Mouse (Mus musculus): ENCODE data around the gene Nr6a1. TPM values are rescaled to one million over a fixed set of nuclear protein-coding genes. Genes with fewer than 3 reads are reported as not detected.

Gene Nr6a1
- polyA plus RNA-seq, 1 experiment, result 0.74 TPM

DNA sequence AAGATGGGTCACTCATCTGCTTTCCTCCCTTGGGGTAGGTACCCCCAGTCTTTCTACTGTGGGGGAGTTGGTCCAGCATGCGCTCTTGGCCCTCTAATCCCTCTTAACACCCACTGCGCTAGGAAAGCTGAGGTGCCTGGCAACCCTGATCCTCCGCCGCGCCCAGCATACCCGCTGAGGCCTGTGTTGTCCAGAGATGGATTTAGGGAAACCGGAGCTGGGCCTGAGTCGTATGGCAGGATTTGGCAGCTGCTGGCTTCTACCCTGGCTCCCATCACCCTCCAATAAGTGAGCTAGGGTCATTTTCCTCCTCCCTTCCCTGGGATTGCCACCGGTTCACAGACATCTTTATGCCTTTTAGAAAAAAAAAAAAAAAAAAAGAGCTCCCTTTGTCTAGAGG, 231.7 kb downstream of the Nr6a1 start:
- no peak overlapping the region for H3ac ChIP-seq (ENCODE audit: control insufficient read depth, insufficient read length, low read depth)
- H3K79me2 ChIP-seq (ENCODE audit: control insufficient read depth, insufficient read depth), result no peaks in the 10 kb centered on the region
- H3K79me3 ChIP-seq (ENCODE audit: low read depth), result no peaks in the 10 kb centered on the region
- peaks cover 52% of the 10 kb centered on the region for H3K27me3 ChIP-seq (ENCODE audit: control insufficient read depth, insufficient read depth, insufficient read length)
- no peaks in the 10 kb centered on the region for H3K36me3 ChIP-seq (ENCODE audit: control insufficient read depth, insufficient read depth)
- H3K4me3 ChIP-seq (ENCODE audit: insufficient read depth, poor library complexity, severe bottlenecking), result no peak overlapping the region
- TF ChIP-seq MYOG (IDR thresholded peaks at IDR 0.05; ENCODE audit: control insufficient read depth, extremely low read depth, insufficient read length), result no peak
- no peak for TF ChIP-seq MAX (IDR thresholded peaks at IDR 0.05)
- no peak for TF ChIP-seq FOSL1 (IDR thresholded peaks at IDR 0.05; ENCODE audit: insufficient read depth, low read length, poor library complexity, severe bottlenecking)
- TF ChIP-seq USF1 (IDR thresholded peaks at IDR 0.05; ENCODE audit: low read depth), result no peak
- no peak for TF ChIP-seq CTCF (IDR thresholded peaks at IDR 0.05; ENCODE audit: control insufficient read depth, insufficient read depth, insufficient read length)
- TF ChIP-seq MYOD1 (IDR thresholded peaks at IDR 0.05; ENCODE audit: control insufficient read depth, insufficient read length, low read depth), result no peak
- no peak for TF ChIP-seq CEBPB (IDR thresholded peaks at IDR 0.05; ENCODE audit: low read depth)

- no peaks in the 10 kb centered on the region for H3K79me2 ChIP-seq (ENCODE audit: control insufficient read depth, insufficient read depth)
- H3K79me3 ChIP-seq (ENCODE audit: low read depth), result no peaks in the 10 kb centered on the region
- peaks cover 28% of the 10 kb centered on the region for H3K27me3 ChIP-seq (ENCODE audit: control insufficient read depth, insufficient read depth, insufficient read length)
- no peaks in the 10 kb centered on the region for H3K36me3 ChIP-seq (ENCODE audit: control insufficient read depth, insufficient read depth)
- H3ac ChIP-seq (ENCODE audit: control insufficient read depth, insufficient read length, low read depth), result no peak overlapping the region
- no peak overlapping the region for H3K4me3 ChIP-seq (ENCODE audit: insufficient read depth, poor library complexity, severe bottlenecking)
- TF ChIP-seq USF1 (IDR thresholded peaks at IDR 0.05; ENCODE audit: low read depth), result no peak
- no peak for TF ChIP-seq FOSL1 (IDR thresholded peaks at IDR 0.05; ENCODE audit: insufficient read depth, low read length, poor library complexity, severe bottlenecking)
- no peak for TF ChIP-seq MAX (IDR thresholded peaks at IDR 0.05)
- TF ChIP-seq CEBPB (IDR thresholded peaks at IDR 0.05; ENCODE audit: low read depth), result no peak
These were observed 235.9 kb downstream of the Nr6a1 start for GRCm38 (mm10) chr2:38691542-38691941.

GRCm38 (mm10) chr2:38689881-38690280, 237.6 kb downstream of the Nr6a1 start:
- TF ChIP-seq FOSL1 (IDR thresholded peaks at IDR 0.05; ENCODE audit: insufficient read depth, low read length, poor library complexity, severe bottlenecking) (peak; percentile 29), MYOD1 (IDR thresholded peaks at IDR 0.05; ENCODE audit: control insufficient read depth, insufficient read length, low read depth) (no peak), MYOG (IDR thresholded peaks at IDR 0.05; ENCODE audit: control insufficient read depth, extremely low read depth, insufficient read length) (no peak), MAX (IDR thresholded peaks at IDR 0.05) (no peak), USF1 (IDR thresholded peaks at IDR 0.05; ENCODE audit: low read depth) (no peak), CTCF (IDR thresholded peaks at IDR 0.05; ENCODE audit: control insufficient read depth, insufficient read depth, insufficient read length) (no peak), CEBPB (IDR thresholded peaks at IDR 0.05; ENCODE audit: low read depth) (no peak)
- no peaks in the 10 kb centered on the region for H3K79me2 ChIP-seq (ENCODE audit: control insufficient read depth, insufficient read depth)
- H3K27me3 ChIP-seq (ENCODE audit: control insufficient read depth, insufficient read depth, insufficient read length), result peaks cover 16% of the 10 kb centered on the region
- no peaks in the 10 kb centered on the region for H3K36me3 ChIP-seq (ENCODE audit: control insufficient read depth, insufficient read depth)
- no peak overlapping the region for H3K4me3 ChIP-seq (ENCODE audit: insufficient read depth, poor library complexity, severe bottlenecking)
- no peaks in the 10 kb centered on the region for H3K79me3 ChIP-seq (ENCODE audit: low read depth)
- H3ac ChIP-seq (ENCODE audit: control insufficient read depth, insufficient read length, low read depth), result no peak overlapping the region

DNA sequence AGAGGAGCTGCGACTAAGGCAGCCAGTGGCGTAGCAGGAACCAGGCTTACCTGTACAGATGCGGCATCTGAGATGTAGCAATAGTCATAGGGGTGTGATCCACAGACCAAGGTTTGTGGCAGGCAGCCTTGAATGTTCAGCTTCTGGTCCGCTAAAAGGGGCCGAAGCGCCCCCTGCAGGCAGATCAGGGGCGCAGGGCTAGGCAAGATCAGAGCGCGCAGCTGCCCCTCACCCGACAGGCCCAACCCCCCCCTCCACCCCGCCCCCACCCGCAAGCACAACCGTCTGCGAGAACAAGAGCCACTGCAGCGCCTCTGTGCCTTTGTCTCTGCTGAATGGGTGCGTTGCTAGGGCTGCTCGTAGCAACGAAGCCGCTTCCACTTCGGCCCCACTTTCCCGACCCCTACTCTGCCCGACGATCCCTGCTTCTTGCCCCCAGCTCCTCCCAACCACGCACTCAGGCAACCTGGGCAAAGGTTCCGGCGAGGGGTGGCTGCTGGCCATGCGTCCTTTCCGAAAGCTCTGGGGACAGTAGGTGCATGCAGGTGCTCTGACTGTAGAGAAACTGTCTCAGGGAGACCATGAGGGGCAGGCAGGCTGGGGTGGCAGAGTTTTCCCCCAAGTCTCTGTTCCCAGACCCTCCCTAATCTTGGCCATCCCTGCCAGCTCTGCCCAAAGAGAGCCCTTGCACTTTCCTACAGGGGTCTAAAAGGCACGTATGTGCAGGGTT, 238.5 kb downstream of the Nr6a1 start:
- H3K36me3 ChIP-seq (ENCODE audit: control insufficient read depth, insufficient read depth), result no peaks in the 10 kb centered on the region
- TF ChIP-seq FOSL1 (IDR thresholded peaks at IDR 0.05; ENCODE audit: insufficient read depth, low read length, poor library complexity, severe bottlenecking), result no peak
- TF ChIP-seq MYOG (IDR thresholded peaks at IDR 0.05; ENCODE audit: control insufficient read depth, extremely low read depth, insufficient read length), result no peak
- TF ChIP-seq CTCF (IDR thresholded peaks at IDR 0.05; ENCODE audit: control insufficient read depth, insufficient read depth, insufficient read length), result peak; percentile 60
- H3ac ChIP-seq (ENCODE audit: control insufficient read depth, insufficient read length, low read depth), result no peak overlapping the region
- H3K4me3 ChIP-seq (ENCODE audit: insufficient read depth, poor library complexity, severe bottlenecking), result no peak overlapping the region
- H3K79me2 ChIP-seq (ENCODE audit: control insufficient read depth, insufficient read depth), result no peaks in the 10 kb centered on the region
- H3K27me3 ChIP-seq (ENCODE audit: control insufficient read depth, insufficient read depth, insufficient read length), result peaks cover 7% of the 10 kb centered on the region
- H3K79me3 ChIP-seq (ENCODE audit: low read depth), result no peaks in the 10 kb centered on the region

- no peaks in the 10 kb centered on the region for H3K79me3 ChIP-seq (ENCODE audit: low read depth)
- TF ChIP-seq MYOD1 (IDR thresholded peaks at IDR 0.05; ENCODE audit: control insufficient read depth, insufficient read length, low read depth) (no peak), FOSL1 (IDR thresholded peaks at IDR 0.05; ENCODE audit: insufficient read depth, low read length, poor library complexity, severe bottlenecking) (no peak), MYOG (IDR thresholded peaks at IDR 0.05; ENCODE audit: control insufficient read depth, extremely low read depth, insufficient read length) (no peak), MAX (IDR thresholded peaks at IDR 0.05) (no peak), CTCF (IDR thresholded peaks at IDR 0.05; ENCODE audit: control insufficient read depth, insufficient read depth, insufficient read length) (no peak), CEBPB (IDR thresholded peaks at IDR 0.05; ENCODE audit: low read depth) (no peak), USF1 (IDR thresholded peaks at IDR 0.05; ENCODE audit: low read depth) (no peak)
- no peaks in the 10 kb centered on the region for H3K36me3 ChIP-seq (ENCODE audit: control insufficient read depth, insufficient read depth)
- no peaks in the 10 kb centered on the region for H3K79me2 ChIP-seq (ENCODE audit: control insufficient read depth, insufficient read depth)
- H3K4me3 ChIP-seq (ENCODE audit: insufficient read depth, poor library complexity, severe bottlenecking), result no peak overlapping the region
- H3ac ChIP-seq (ENCODE audit: control insufficient read depth, insufficient read length, low read depth), result no peak overlapping the region
- no peaks in the 10 kb centered on the region for H3K27me3 ChIP-seq (ENCODE audit: control insufficient read depth, insufficient read depth, insufficient read length)
These were observed 241.7 kb downstream of the Nr6a1 start for GRCm38 (mm10) chr2:38685746-38686145.

GRCm38 (mm10) chr2:38683083-38683482, 244.4 kb downstream of the Nr6a1 start:
- Histone ChIP-seq H3K79me3 (ENCODE audit: low read depth) (no peaks in the 10 kb centered on the region), H3K4me3 (ENCODE audit: insufficient read depth, poor library complexity, severe bottlenecking) (no peak overlapping the region), H3K36me3 (ENCODE audit: control insufficient read depth, insufficient read depth) (no peaks in the 10 kb centered on the region), H3ac (ENCODE audit: control insufficient read depth, insufficient read length, low read depth) (no peak overlapping the region), H3K27me3 (ENCODE audit: control insufficient read depth, insufficient read depth, insufficient read length) (no peaks in the 10 kb centered on the region), H3K79me2 (ENCODE audit: control insufficient read depth, insufficient read depth) (no peaks in the 10 kb centered on the region)
- no peak for TF ChIP-seq USF1 (IDR thresholded peaks at IDR 0.05; ENCODE audit: low read depth)
- no peak for TF ChIP-seq CTCF (IDR thresholded peaks at IDR 0.05; ENCODE audit: control insufficient read depth, insufficient read depth, insufficient read length)
- no peak for TF ChIP-seq MYOG (IDR thresholded peaks at IDR 0.05; ENCODE audit: control insufficient read depth, extremely low read depth, insufficient read length)
- TF ChIP-seq CEBPB (IDR thresholded peaks at IDR 0.05; ENCODE audit: low read depth), result no peak
- TF ChIP-seq MAX (IDR thresholded peaks at IDR 0.05), result no peak
- TF ChIP-seq FOSL1 (IDR thresholded peaks at IDR 0.05; ENCODE audit: insufficient read depth, low read length, poor library complexity, severe bottlenecking), result no peak
- no peak for TF ChIP-seq MYOD1 (IDR thresholded peaks at IDR 0.05; ENCODE audit: control insufficient read depth, insufficient read length, low read depth)
